Mouse (Mus musculus) myocyte (in vitro differentiated cells): ENCODE measurements around the gene Gsc.

Experiments used
- E2F4 ChIP-seq: IDR thresholded peaks from one replicate; pipeline ENCODE4 v1.6.1; 2011; ENCODE audit warnings: mild to moderate bottlenecking, control low read depth, moderate library complexity; ENCODE audit not compliant: insufficient read depth
- MYOG ChIP-seq, 3 experiments: IDR thresholded peaks; one replicate each; pipeline ENCODE4 v1.6.1; 2011; ENCODE audit warnings: control low read depth in 2 of 3, low read depth in 2 of 3, mild to moderate bottlenecking in 2 of 3; ENCODE audit not compliant: insufficient read length in 2 of 3, control insufficient read depth in 1 of 3, insufficient read depth in 1 of 3
- POLR2A ChIP-seq: IDR thresholded peaks from one replicate; pipeline ENCODE4 v1.6.1; 2011; ENCODE audit warnings: low read depth, mild to moderate bottlenecking, control low read depth, moderate library complexity; ENCODE audit not compliant: insufficient read length
- POLR2AphosphoS2 ChIP-seq: IDR thresholded peaks from one replicate; pipeline ENCODE4 v1.6.1; 2011; ENCODE audit warnings: low read depth, control low read depth; ENCODE audit not compliant: insufficient read length
- SRF ChIP-seq: IDR thresholded peaks from one replicate; pipeline ENCODE4 v1.6.1; 2011; ENCODE audit warnings: low read depth; ENCODE audit not compliant: control insufficient read depth, insufficient read length
- TCF12 ChIP-seq: IDR thresholded peaks from one replicate; pipeline ENCODE4 v1.6.1; 2011; ENCODE audit warnings: mild to moderate bottlenecking, control low read depth; ENCODE audit not compliant: poor library complexity, insufficient read depth, severe bottlenecking
- TCF3 ChIP-seq: IDR thresholded peaks from one replicate; pipeline ENCODE4 v1.6.1; 2011; ENCODE audit warnings: low read depth, control low read depth; ENCODE audit not compliant: insufficient read length
- USF1 ChIP-seq: IDR thresholded peaks from one replicate; pipeline ENCODE4 v1.6.1; 2011; ENCODE audit warnings: low read depth, mild to moderate bottlenecking, control low read depth, moderate library complexity

DNA sequence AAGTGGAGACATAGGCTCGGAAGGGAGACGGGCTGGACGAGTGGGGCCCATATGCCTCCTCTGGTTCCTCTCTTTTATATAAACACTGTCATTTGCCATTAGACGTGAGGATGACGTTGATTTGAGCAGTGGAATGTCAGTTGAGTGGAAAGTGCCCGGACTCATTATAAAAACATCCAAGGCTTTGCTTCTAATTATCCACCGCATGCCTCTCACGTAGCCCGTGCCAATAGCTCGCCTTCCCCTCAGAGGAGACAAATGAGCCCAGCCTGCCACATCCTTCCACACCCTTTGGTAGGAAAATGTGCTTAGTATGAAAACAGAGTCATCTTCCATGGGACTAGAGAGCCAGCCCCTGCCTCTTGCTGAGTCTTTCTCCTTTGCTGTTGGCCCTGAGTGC, 41.8 kb downstream of the Gsc start:
- TF ChIP-seq TCF12: no peak
- TF ChIP-seq MYOG (IDR thresholded peaks at IDR 0.05; ENCODE audit: control insufficient read depth in 1 of 3, insufficient read depth in 1 of 3, insufficient read length in 2 of 3, low read depth in 2 of 3): no peak
- TF ChIP-seq E2F4: no peak
- no peak for TF ChIP-seq TCF3
- TF ChIP-seq POLR2A: no peak
- TF ChIP-seq SRF: no peak
- no peak for TF ChIP-seq USF1
- no peak for TF ChIP-seq POLR2AphosphoS2
